Mouse (Mus musculus): ENCODE data around the gene Zfp618.

- no peak for TF ChIP-seq CTCF (conservative IDR thresholded peaks at IDR 0.05; ENCODE audit: low read length)
- TF ChIP-seq NANOG (IDR thresholded peaks at IDR 0.05; ENCODE audit: borderline replicate concordance, low read length): no peak
Measured at GRCm38 (mm10) chr4:63026286-63026685, 60.9 kb downstream of the Zfp618 start.
